Mouse (Mus musculus) liver, adult 2 months (tissue): ENCODE measurements around the gene Ralgps1.

Experiments
- CTCF ChIP-seq: fragments of 200-500 bp; IDR thresholded peaks from 2 replicates; pipeline ENCODE4 v1.5.1; 2011; ENCODE audit warnings: low read depth, low read length, control low read depth
- POLR2A ChIP-seq: fragments of 200-500 bp; IDR thresholded peaks from 2 replicates; pipeline ENCODE4 v1.6.1; 2011; ENCODE audit warnings: low read length, control low read depth; ENCODE audit not compliant: insufficient read depth; ENCODE audit errors: extremely low read depth

DNA sequence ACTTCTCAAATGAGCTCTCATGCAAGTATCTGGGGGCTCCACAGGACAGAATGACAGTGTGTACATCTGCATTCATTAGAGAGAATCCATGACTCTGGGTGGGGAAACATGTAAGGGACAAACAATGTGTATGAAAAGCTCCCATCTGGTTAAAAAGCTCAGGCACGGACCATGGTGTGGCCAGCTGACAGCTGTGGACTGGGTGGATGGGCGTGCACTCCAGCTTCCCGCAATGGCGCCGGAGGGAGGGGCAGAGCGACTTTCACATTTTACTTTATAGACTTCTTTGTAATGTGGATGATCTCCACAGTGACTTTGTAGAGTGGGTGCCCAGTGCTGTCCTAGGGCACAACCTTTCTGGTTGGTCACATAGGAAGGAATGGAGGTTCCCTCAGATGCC, 118.5 kb downstream of the Ralgps1 start:
- TF ChIP-seq POLR2A (no peak), CTCF (no peak)
